Mouse (Mus musculus) spleen, postnatal 10 days (tissue): ENCODE results near the gene Samhd1.
A peak's percentile ranks its signal among the peaks of the same experiment; 100 is the strongest.

Experiments
- DNase-seq, 2 experiments: peaks; one replicate each; pipeline ENCODE4 v3.0.0; 2021 to 2022; ENCODE audit warnings: low spot score in 2 of 2

Gene Samhd1

GRCm38 (mm10) chr2:157099532-157100318 lies 35.3 kb downstream of the Samhd1 start:
- DNase-seq: no peak

- peak; percentile 28 to 74 for DNase-seq
These were observed 39.9 kb downstream of the Samhd1 start for GRCm38 (mm10) chr2:157095005-157095755.

GRCm38 (mm10) chr2:157092024-157092423 lies 43.0 kb downstream of the Samhd1 start:
- no peak for DNase-seq

- DNase-seq: no peak
These were observed 47.3 kb downstream of the Samhd1 start for GRCm38 (mm10) chr2:157087536-157088317.

GRCm38 (mm10) chr2:157086796-157087195 lies 48.3 kb downstream of the Samhd1 start, which contains the start of gene Tldc2:
Gene Tldc2 (plus strand): TSS chr2:157087055.
- no peak for DNase-seq

GRCm38 (mm10) chr2:157084831-157085585 lies 50.1 kb downstream of the Samhd1 start:
- no peak for DNase-seq

- DNase-seq: no peak
These were observed 53.1 kb downstream of the Samhd1 start for GRCm38 (mm10) chr2:157081960-157082359.

- DNase-seq: no peak
These were observed 53.7 kb downstream of the Samhd1 start for GRCm38 (mm10) chr2:157081331-157081730.

GRCm38 (mm10) chr2:157079701-157080180 lies 55.3 kb downstream of the Samhd1 start:
- DNase-seq: no peak

- DNase-seq: peak; percentile 35 to 66
These were observed 56.0 kb downstream of the Samhd1 start, which contains the start of gene Soga1 for GRCm38 (mm10) chr2:157078793-157079700. Gene Soga1 (minus strand): TSS chr2:157079254.

- no peak for DNase-seq
These were observed 56.8 kb downstream of the Samhd1 start for GRCm38 (mm10) chr2:157078059-157078792.

GRCm38 (mm10) chr2:157077641-157078058 lies 57.4 kb downstream of the Samhd1 start:
- DNase-seq: peak in 1 of 2 experiments; percentile 52

- DNase-seq: no peak
These were observed 57.9 kb downstream of the Samhd1 start for GRCm38 (mm10) chr2:157077160-157077559.

- DNase-seq: no peak
These were observed 58.5 kb downstream of the Samhd1 start for GRCm38 (mm10) chr2:157076585-157076984.

- DNase-seq: no peak
These were observed 59.4 kb downstream of the Samhd1 start for GRCm38 (mm10) chr2:157075685-157076084.

GRCm38 (mm10) chr2:157075226-157075625 lies 59.8 kb downstream of the Samhd1 start:
- DNase-seq: no peak

- no peak for DNase-seq
These were observed 60.3 kb downstream of the Samhd1 start for GRCm38 (mm10) chr2:157074772-157075171.

GRCm38 (mm10) chr2:157074186-157074724 lies 60.8 kb downstream of the Samhd1 start:
- no peak for DNase-seq
